In genomic region chr2:167891908-167892307, GRCm38 (mm10) we compare ENCODE assay signal across 8 mouse cellular contexts. TPM values are rescaled to one million over a fixed set of nuclear protein-coding genes. Genes with fewer than 3 reads are reported as not detected.
DNase-seq lines count a peak whose midpoint lies in the region; ATAC-seq and TF ChIP-seq lines count a peak whose summit lies in the region.

No protein-coding gene starts in this region.

- no peak overlapping the region for H3K4me2 ChIP-seq in embryonic facial prominence, embryonic 14.5 days (ENCODE audit: low read depth, low read length)
- no peak overlapping the region for H3K4me2 ChIP-seq in hindbrain, embryonic 16.5 days (ENCODE audit: low read length)
- H3K4me2 ChIP-seq in midbrain, postnatal 0 days (ENCODE audit: low read depth, low read length, poor library complexity, severe bottlenecking) = no peak overlapping the region

- H3K9me3 ChIP-seq in embryonic facial prominence, embryonic 14.5 days (ENCODE audit: control insufficient read depth, low read length) = no peaks in the 10 kb centered on the region
- no peaks in the 10 kb centered on the region for H3K9me3 ChIP-seq in hindbrain, embryonic 16.5 days (ENCODE audit: control insufficient read depth, low read length)
- no peaks in the 10 kb centered on the region for H3K9me3 ChIP-seq in midbrain, postnatal 0 days (ENCODE audit: low read length)

- ATAC-seq in frontal cortex, adult (ENCODE audit: low TSS enrichment) = no peak; the same call in 1 of the 2 replicates
- ATAC-seq in embryonic facial prominence, embryonic 14.5 days (ENCODE audit: low read depth) = peak; percentile 24; the same call in 1 of the 2 replicates
- ATAC-seq in hindbrain, embryonic 16.5 days = 0 out of 2 replicates have a peak, but pooled peaks have one; percentile 13
- ATAC-seq in midbrain, postnatal 0 days (ENCODE audit: low FRiP score) = no peak

- H3K27ac ChIP-seq in embryonic facial prominence, embryonic 14.5 days (replicated peaks; ENCODE audit: low read depth, low read length) = no peak overlapping the region
- no peak overlapping the region for H3K27ac ChIP-seq in hindbrain, embryonic 16.5 days (ENCODE audit: low read depth, low read length)
- H3K27ac ChIP-seq in midbrain, postnatal 0 days (ENCODE audit: low read depth, low read length) = no peak overlapping the region

- peaks cover 5% of the 10 kb centered on the region; the same call in 1 of the 2 replicates for H3K4me1 ChIP-seq in embryonic facial prominence, embryonic 14.5 days (ENCODE audit: control insufficient read depth, insufficient read depth, low read length)
- H3K4me1 ChIP-seq in hindbrain, embryonic 16.5 days (ENCODE audit: control insufficient read depth, insufficient read depth, low read depth, low read length) = peaks cover 8% of the 10 kb centered on the region; the same call in 1 of the 2 replicates
- no peaks in the 10 kb centered on the region for H3K4me1 ChIP-seq in midbrain, postnatal 0 days (ENCODE audit: insufficient read depth, low read length)

- H3K36me3 ChIP-seq in embryonic facial prominence, embryonic 14.5 days (ENCODE audit: control insufficient read depth, insufficient read depth, low read length) = no peaks in the 10 kb centered on the region
- no peaks in the 10 kb centered on the region for H3K36me3 ChIP-seq in hindbrain, embryonic 16.5 days (ENCODE audit: control insufficient read depth, insufficient read depth, low read length)
- H3K36me3 ChIP-seq in midbrain, postnatal 0 days (ENCODE audit: insufficient read depth, low read length) = no peaks in the 10 kb centered on the region

- H3K27me3 ChIP-seq in embryonic facial prominence, embryonic 14.5 days (replicated peaks; ENCODE audit: control insufficient read depth, insufficient read depth, low read length) = peaks cover 5% of the 10 kb centered on the region
- peaks cover 8% of the 10 kb centered on the region for H3K27me3 ChIP-seq in hindbrain, embryonic 16.5 days (replicated peaks; ENCODE audit: control insufficient read depth, insufficient read depth, low read length)
- peaks cover 2% of the 10 kb centered on the region; the same call in 1 of the 2 replicates for H3K27me3 ChIP-seq in midbrain, postnatal 0 days (ENCODE audit: insufficient read depth, low read length)

- TF ChIP-seq CTCF in midbrain, postnatal 0 days (IDR thresholded peaks at IDR 0.05) = peak; percentile 67

- no peak overlapping the region for H3K4me3 ChIP-seq in embryonic facial prominence, embryonic 14.5 days (ENCODE audit: low read depth, low read length)
- no peak overlapping the region for H3K4me3 ChIP-seq in hindbrain, embryonic 16.5 days (ENCODE audit: low read length)
- no peak overlapping the region for H3K4me3 ChIP-seq in midbrain, postnatal 0 days (ENCODE audit: low read depth, low read length)

- peak overlapping the region; percentile 37; the same call in 1 of the 2 replicates for H3K9ac ChIP-seq in embryonic facial prominence, embryonic 14.5 days (ENCODE audit: low read depth, low read length)
- H3K9ac ChIP-seq in hindbrain, embryonic 16.5 days (ENCODE audit: low read depth, low read length) = no peak overlapping the region
- no peak overlapping the region for H3K9ac ChIP-seq in midbrain, postnatal 0 days (replicated peaks; ENCODE audit: low read length, poor library complexity, severe bottlenecking)

- peak; percentile 19 to 26 for DNase-seq in frontal cortex, postnatal 14 days (ENCODE audit: low spot score in 2 of 2)
- DNase-seq in adipocyte (ENCODE audit: low spot score) = peak; percentile 77
- peak; percentile 41 for DNase-seq in embryonic facial prominence, embryonic 14.5 days (ENCODE audit: low spot score)
- DNase-seq in left cerebral cortex, postnatal 4 days = peak; percentile 52
- DNase-seq in midbrain, postnatal 0 days (ENCODE audit: low spot score) = peak; percentile 24
- peak; percentile 82 for DNase-seq in testis, postnatal 10 days (ENCODE audit: low spot score)

- intact Hi-C loops in left cerebral cortex, postnatal 4 days (cut with DNase I) = no loop called here

- 17% methylated on average over 9 of the region's 9 CpGs for WGBS in embryonic facial prominence, embryonic 14.5 days
- 8% methylated on average over 9 of the region's 9 CpGs for WGBS in hindbrain, embryonic 16.5 days
- WGBS in midbrain, postnatal 0 days = 14% methylated on average over 9 of the region's 9 CpGs

RNA-seq across cellular contexts. Expression of gene Ptpn1, which starts 39.9 kb away (rescaled TPM):
- polyA plus RNA-seq in embryonic facial prominence, embryonic 14.5 days (2014; fragmentation: Nextera tagmentation; extraction: Ambion mirVana) = 49.4 and 49.7 TPM in 2 replicates
- 64.8 and 69.2 TPM in 2 replicates for polyA plus RNA-seq in hindbrain, embryonic 16.5 days (2015; fragmentation: Nextera tagmentation; extraction: Ambion mirVana)
- total RNA-seq in left cerebral cortex, postnatal 4 days (2021) = 10 to 100 TPM; 66.8 to 68.7 TPM
- 36.8 and 42.7 TPM in 2 replicates for total RNA-seq in midbrain, postnatal 0 days (2014; rRNA removed)
- polyA plus RNA-seq in midbrain, postnatal 0 days (2015; fragmentation: Nextera tagmentation; extraction: Ambion mirVana) = 54.3 and 59.1 TPM in 2 replicates

Comparison
In these comparisons a context has a peak if more than half of its experiments do, and no peak if none do; other contexts are left out.
1. DNase-seq: peak in every context shown above with its lines; median percentile 82 in testis, postnatal 10 days; 77 in adipocyte; 52 in left cerebral cortex, postnatal 4 days; 41 in embryonic facial prominence, embryonic 14.5 days; 24 in midbrain, postnatal 0 days; 22 in frontal cortex, postnatal 14 days.
2. ATAC-seq: peak in embryonic facial prominence, embryonic 14.5 days (single experiment) and hindbrain, embryonic 16.5 days (single experiment); none in frontal cortex, adult (single experiment) and midbrain, postnatal 0 days (single experiment).